ENCODE assay signal across 15 mouse cellular contexts in the genomic region with DNA sequence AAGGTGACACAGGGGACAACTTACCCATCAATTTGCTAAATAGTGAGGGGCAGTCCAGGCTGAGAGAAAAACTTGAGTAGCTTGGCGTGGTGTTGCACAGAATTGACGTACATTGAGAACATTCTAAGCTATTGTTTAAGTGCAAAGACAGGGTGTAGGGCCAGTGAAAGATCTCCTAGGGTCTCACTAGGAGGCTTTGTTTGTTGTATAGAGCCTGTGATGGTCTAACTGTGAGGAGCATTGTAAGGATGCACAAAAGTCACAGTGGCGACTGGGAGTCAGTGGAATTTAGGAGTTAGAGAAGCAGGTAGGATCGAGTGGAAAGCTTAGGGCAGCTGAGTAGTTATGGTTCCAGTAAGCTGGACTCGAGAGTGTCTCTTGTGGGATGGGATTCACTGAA.
"Had no signal": no experiment of that assay in that cellular context is flagged by ENCODE, and none has a peak within 500 bp of the region (broad histone marks: within the 10 kb centered on the region; RNA-seq: fewer than 3 reads in every experiment).

No protein-coding gene starts in this region.

- H3K4me1 ChIP-seq: neural tube, embryonic 15.5 days; stomach, embryonic 15.5 days had no signal

- H3K9ac ChIP-seq: neural tube, embryonic 15.5 days; stomach, embryonic 15.5 days had no signal

- H3K27ac ChIP-seq: neural tube, embryonic 15.5 days; stomach, embryonic 15.5 days; stomach, postnatal 0 days had no signal

- H3K9me3 ChIP-seq: neural tube, embryonic 15.5 days; stomach, embryonic 15.5 days had no signal

- DNase-seq: retina, postnatal 1 day; right cerebral cortex, adult 18-20 months; right cerebral cortex, postnatal 14 days; right cerebral cortex, postnatal 25 days; right cerebral cortex, postnatal 4 days; spleen, adult 18-20 months; thymus, adult 18-20 months; thymus, adult 2 months; thymus, postnatal 14 days; thymus, postnatal 25 days; thymus, postnatal 36 days; thymus, postnatal 4 days had no signal

- H3K4me3 ChIP-seq: neural tube, embryonic 15.5 days; stomach, embryonic 15.5 days had no signal
